Mouse (Mus musculus) inflammation-experienced regulatory T-cells (primary cell): ENCODE results near the gene 5730480H06Rik. TPM values are rescaled to one million over a fixed set of nuclear protein-coding genes. Genes with fewer than 3 reads are reported as not detected.

Source experiments
- polyA plus RNA-seq, 2 experiments: library from polyadenylated mRNA; unstranded; fragments of 100-300 nt; shearing (Covaris generic); gene quantifications; one replicate each; pipeline ENCODE4 v1.2.1; 2017

The 5730480H06Rik gene
- 10 to 100 TPM; 14.0 to 15.8 TPM for polyA plus RNA-seq

DNA sequence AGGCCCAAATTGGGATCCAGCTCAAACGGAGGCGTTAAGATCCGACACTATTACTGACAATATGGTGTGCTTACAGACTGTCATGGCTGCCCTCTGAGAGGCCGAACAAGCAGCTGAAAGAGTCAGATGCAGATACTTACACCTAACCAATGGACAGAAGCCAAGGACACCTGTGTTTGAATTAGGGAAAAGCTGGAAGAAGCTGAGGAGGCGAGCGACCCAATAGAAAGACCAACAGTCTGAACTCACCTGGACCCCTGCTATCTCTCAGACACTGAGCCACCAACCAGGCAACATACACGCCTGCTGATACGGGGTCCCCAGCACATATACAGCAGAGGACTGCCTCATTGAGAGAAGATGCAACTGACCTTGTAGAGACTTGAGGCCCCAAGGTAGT, at the start of gene 5730480H06Rik:
5730480H06Rik (plus strand) TSS at position 301 of the 400 bp plus-strand sequence.

